Mouse (Mus musculus) liver, embryonic 13.5 days (tissue): ENCODE data around the gene Hibch. TPM values are rescaled to one million over a fixed set of nuclear protein-coding genes. Genes with fewer than 3 reads are reported as not detected.
A peak's percentile ranks its signal among the peaks of the same experiment; 100 is the strongest.

ENCODE experiments used
- ATAC-seq: fragments of 200-750 bp; cut with Nextera tagmentation; 2 replicates; pipeline ENCODE4 v1.8.0; 2017; ENCODE audit warnings: low read depth, mild to moderate bottlenecking, moderate number of reproducible peaks, moderate library complexity
- DNase-seq: peaks from one replicate; pipeline ENCODE4 v3.0.0; 2022
- H3K27ac ChIP-seq: fragments of 300-500 bp; sonication (generic); 2 replicates; pipeline ENCODE4 v1.5.1; 2015; ENCODE audit warnings: moderate library complexity, mild to moderate bottlenecking, inconsistent platforms
- H3K27me3 ChIP-seq: fragments of 300-500 bp; sonication (generic); 2 replicates; pipeline ENCODE4 v1.6.1; 2015; ENCODE audit warnings: mild to moderate bottlenecking, inconsistent platforms
- H3K36me3 ChIP-seq: fragments of 300-500 bp; sonication (generic); 2 replicates; pipeline ENCODE4 v1.6.1; 2015; ENCODE audit warnings: mild to moderate bottlenecking, inconsistent platforms
- H3K4me1 ChIP-seq: fragments of 300-500 bp; sonication (generic); replicated peaks from 2 replicates; pipeline ENCODE4 v1.6.1; 2015; ENCODE audit warnings: inconsistent platforms
- H3K4me2 ChIP-seq: fragments of 300-500 bp; sonication (generic); 2 replicates; pipeline ENCODE4 v1.6.1; 2015; ENCODE audit warnings: inconsistent platforms, mild to moderate bottlenecking, moderate library complexity
- H3K4me3 ChIP-seq: fragments of 300-500 bp; sonication (generic); replicated peaks from 2 replicates; pipeline ENCODE4 v1.5.1; 2015; ENCODE audit warnings: mild to moderate bottlenecking, inconsistent platforms
- H3K9ac ChIP-seq: fragments of 300-500 bp; sonication (generic); 2 replicates; pipeline ENCODE4 v1.6.1; 2015; ENCODE audit warnings: mild to moderate bottlenecking, inconsistent platforms
- H3K9me3 ChIP-seq: fragments of 300-500 bp; sonication (generic); replicated peaks from 2 replicates; pipeline ENCODE4 v1.6.1; 2016; ENCODE audit warnings: inconsistent platforms
- WGBS: fragments of 180-500 bp; shearing (Covaris S2); methylation state at CpG from one replicate; pipeline ENCODE4 v1.1.7; 2015; ENCODE audit not compliant: insufficient replicate concordance; 5-methylcytosine and 5-hydroxymethylcytosine counted together
- polyA plus RNA-seq: library from polyadenylated mRNA; unstranded; fragments of >200 nt; fragmentation: Nextera tagmentation; extraction: Ambion mirVana; gene quantifications from 2 replicates; pipeline ENCODE4 v1.2.1, GENCODE M21; 2015

Gene Hibch
- polyA plus RNA-seq = 18.6 and 21.9 TPM in 2 replicates

DNA sequence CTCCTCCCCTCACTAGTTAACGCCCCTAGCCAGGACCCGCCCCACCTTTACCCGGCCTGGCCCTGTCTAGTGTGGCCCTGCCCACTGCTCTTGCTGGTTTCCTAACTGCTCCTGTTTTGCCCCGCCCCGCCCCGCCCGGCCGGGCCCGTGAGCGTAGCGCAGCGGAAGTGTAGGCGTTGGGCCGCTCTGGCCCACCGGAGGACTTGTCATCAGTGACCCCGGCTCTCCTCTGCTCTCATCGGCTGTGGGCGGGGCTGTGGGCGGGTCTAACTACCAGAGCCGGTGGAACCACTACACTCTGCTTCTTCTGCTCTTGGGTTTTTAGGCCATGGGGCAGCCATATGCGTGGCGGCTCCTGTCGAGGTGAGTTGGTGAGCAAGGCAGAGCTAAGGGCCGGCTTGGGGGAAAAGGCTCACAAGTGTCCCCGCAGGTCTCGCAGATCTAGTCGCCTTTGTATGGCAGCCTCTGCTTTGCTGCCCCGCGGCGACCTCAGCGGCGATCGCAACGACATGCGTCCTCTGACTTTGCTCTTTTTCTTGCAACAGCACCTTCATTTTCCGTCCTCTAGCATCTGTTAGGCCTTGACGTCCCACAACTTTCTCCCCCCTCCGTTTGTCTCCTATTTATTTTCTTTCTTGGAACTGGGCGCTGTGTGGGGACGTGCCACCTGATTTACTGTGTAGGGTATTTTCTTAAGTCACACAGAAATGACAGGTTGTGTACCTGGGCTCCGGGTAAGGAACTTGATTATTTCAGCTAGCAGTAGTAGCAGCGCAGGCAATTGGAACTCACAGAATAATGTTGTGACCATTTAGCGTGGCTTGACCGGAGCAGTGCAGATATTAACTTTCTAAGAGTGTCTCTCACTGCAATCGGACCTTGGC is at the start of gene Hibch:
TSS of gene Hibch (plus strand) at position 148 of the 884 bp plus-strand sequence.
- Histone ChIP-seq H3K4me3 (peak within 1 kb of the TSS; percentile 72), H3K27me3 (no peaks in the 10 kb centered on the region), H3K4me1 (peaks cover 44% of the 10 kb centered on the region), H3K27ac (peak within 1 kb of the TSS; percentile 75), H3K9me3 (no peaks in the 10 kb centered on the region), H3K36me3 (no peaks in the 10 kb centered on the region), H3K9ac (peak within 1 kb of the TSS; percentile 81), H3K4me2 (peak within 1 kb of the TSS; percentile 78)
- DNase-seq (peak; percentile 98), ATAC-seq (peak; percentile 100)
- 1% methylated on average over 45 of the region's 45 CpGs for whole genome bisulfite sequencing

DNA sequence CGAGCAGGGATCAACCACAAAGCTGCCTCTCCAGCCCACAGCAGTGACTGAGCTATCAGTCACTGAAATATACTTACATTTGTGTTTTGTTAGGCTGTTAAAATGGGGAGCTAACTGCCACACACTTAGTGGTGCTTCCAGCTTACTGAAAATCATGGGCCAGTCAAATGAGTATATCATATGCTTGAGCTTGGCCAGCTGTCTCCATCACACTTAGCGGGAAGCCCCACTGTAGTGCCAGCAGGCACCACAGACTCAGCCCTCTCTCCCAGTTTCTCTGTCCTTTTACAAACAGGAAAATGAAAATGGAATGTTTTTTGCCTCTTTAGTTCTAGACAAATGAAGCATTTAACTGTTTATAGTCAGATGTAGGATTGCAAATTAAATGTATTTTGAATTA is 48.8 kb upstream of the Hibch start:
- no peak overlapping the region for H3K4me3 ChIP-seq
- no peak overlapping the region for H3K27ac ChIP-seq
- 74% methylated on average over 2 of the region's 2 CpGs for WGBS
- H3K4me2 ChIP-seq = no peak overlapping the region
- H3K27me3 ChIP-seq = no peaks in the 10 kb centered on the region
- no peak for ATAC-seq
- H3K9me3 ChIP-seq = no peaks in the 10 kb centered on the region
- H3K36me3 ChIP-seq = 0 out of 2 replicates have a peak, but pooled peaks cover 4% of the 10 kb centered on the region
- no peak for DNase-seq
- peaks cover 22% of the 10 kb centered on the region; the same call in 1 of the 2 replicates for H3K4me1 ChIP-seq
- no peak overlapping the region for H3K9ac ChIP-seq

DNA sequence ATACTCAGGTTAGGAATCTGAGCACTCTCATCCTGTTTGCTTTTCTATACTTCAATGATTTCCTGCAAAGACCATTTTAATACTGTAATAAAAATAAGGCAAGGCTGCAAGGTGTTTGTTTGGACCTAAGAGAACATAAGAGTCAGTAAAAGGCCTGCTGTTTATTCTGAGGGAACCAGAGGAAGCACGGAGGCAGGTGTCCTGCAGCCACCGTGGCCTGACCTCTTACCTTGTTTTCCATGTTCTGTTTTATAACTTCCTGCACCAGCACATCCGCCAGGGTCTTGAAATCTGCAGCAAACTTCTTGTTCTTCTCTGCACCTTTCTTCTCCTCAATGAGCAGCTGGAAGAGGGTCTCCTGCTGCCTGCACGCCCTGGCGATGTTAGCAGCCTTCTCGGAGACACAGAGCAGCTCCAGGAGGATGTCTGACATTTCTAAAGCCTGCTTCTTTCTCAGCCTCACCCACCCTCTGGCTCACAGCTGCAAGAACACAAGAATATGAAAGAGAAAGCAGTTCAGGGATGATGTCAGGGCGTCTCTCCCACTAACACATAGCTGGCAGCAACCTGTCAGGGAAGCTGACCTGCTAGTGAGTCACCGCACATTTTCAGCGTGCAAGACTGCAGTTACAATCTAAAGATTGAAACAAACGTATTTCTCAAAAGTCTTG is 45.5 kb upstream of the Hibch start:
- Histone ChIP-seq H3K4me3 (no peak overlapping the region), H3K4me2 (0 out of 2 replicates have a peak overlapping the region, but pooled peaks have one; percentile 2), H3K36me3 (no peaks in the 10 kb centered on the region), H3K27ac (no peak overlapping the region), H3K9ac (no peak overlapping the region), H3K27me3 (no peaks in the 10 kb centered on the region), H3K9me3 (no peaks in the 10 kb centered on the region), H3K4me1 (peaks cover 22% of the 10 kb centered on the region; the same call in 1 of the 2 replicates)
- no peak for DNase-seq
- ATAC-seq = no peak
- 57% methylated on average over 10 of the region's 10 CpGs for WGBS

DNA sequence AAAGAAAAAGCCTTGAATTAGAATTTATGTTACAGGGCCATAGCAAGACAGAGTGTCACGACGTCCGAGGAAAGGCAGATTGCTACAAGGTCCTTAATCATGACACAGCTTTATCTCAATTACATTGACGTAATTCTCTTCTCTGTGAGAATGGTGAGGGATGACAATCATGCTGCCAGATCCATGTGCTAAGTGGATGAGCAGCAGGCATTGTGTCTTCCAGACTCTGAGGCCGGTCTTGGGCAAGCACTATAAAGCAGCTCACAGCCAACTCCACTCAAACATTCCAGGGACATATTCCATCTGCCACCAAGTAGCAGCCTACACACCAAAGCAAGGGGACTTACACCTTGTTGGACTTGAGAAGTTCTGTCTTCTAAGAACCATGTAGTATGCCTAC is 45.0 kb upstream of the Hibch start:
- ATAC-seq = no peak
- H3K27ac ChIP-seq = no peak overlapping the region
- H3K4me2 ChIP-seq = no peak overlapping the region

DNA sequence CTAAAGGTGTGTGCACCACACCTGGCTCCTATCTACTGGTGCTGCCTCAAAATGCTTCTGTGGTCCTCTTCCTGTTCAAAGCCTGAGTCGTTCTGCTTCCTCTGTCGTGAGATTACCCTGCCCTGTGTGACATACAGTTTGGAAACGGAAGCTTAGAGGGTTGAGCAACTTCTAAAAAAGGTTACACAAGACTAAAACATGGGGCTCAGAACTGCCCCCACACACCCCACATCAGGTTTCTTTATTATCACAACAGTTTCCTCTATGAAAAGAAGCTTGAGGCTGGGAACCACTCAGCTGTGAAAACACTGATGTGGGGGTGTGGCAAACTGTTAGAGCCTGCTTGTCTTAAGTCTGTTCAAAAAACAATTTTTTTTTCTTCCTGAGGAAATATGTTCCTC is 44.4 kb upstream of the Hibch start:
- no peak overlapping the region for H3K9ac ChIP-seq
- DNase-seq (no peak), ATAC-seq (peak; percentile 65)
- peaks cover 22% of the 10 kb centered on the region; the same call in 1 of the 2 replicates for H3K4me1 ChIP-seq
- H3K27ac ChIP-seq = peak overlapping the region; percentile 61; the same call in 1 of the 2 replicates
- no peaks in the 10 kb centered on the region for H3K9me3 ChIP-seq
- 2% methylated on average over 3 of the region's 3 CpGs for WGBS
- no peak overlapping the region for H3K4me3 ChIP-seq
- H3K36me3 ChIP-seq = no peaks in the 10 kb centered on the region
- H3K27me3 ChIP-seq = no peaks in the 10 kb centered on the region
- no peak overlapping the region for H3K4me2 ChIP-seq

More for the DNA sequence above, 45.0 kb upstream of the Hibch start:
- H3K4me1 ChIP-seq = peaks cover 22% of the 10 kb centered on the region; the same call in 1 of the 2 replicates
- H3K9me3 ChIP-seq = no peaks in the 10 kb centered on the region
- no peaks in the 10 kb centered on the region for H3K36me3 ChIP-seq
- no peak overlapping the region for H3K9ac ChIP-seq
- WGBS = 51% methylated on average over 5 of the region's 5 CpGs
- H3K4me3 ChIP-seq = no peak overlapping the region
- DNase-seq = no peak
- no peaks in the 10 kb centered on the region for H3K27me3 ChIP-seq

DNA sequence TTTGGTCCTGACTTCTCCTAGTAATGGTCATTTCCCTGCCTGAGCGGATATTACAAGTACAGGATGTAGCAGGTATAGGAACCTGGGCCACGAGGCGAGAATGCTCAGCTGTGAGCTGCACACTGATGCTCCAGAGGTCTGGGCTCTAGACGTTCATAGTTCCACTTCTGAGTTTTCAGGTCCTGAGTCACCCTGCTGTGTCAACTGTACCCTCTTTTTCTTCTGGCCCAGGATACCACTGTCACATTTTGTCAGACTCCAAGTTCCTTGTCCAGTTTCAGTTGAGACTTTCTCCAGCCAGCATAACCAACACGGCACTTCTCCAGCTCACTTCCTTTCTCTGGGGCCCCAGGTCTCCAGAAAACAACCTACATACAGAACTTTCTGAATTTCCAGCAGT is 43.1 kb upstream of the Hibch start:
- no peak overlapping the region for H3K9ac ChIP-seq
- H3K27ac ChIP-seq = peak overlapping the region; percentile 34; the same call in 1 of the 2 replicates
- ATAC-seq (no peak), DNase-seq (no peak)
- no peaks in the 10 kb centered on the region for H3K27me3 ChIP-seq
- no peak overlapping the region for H3K4me2 ChIP-seq
- H3K4me3 ChIP-seq = no peak overlapping the region
- peaks cover 22% of the 10 kb centered on the region; the same call in 1 of the 2 replicates for H3K4me1 ChIP-seq
- no peaks in the 10 kb centered on the region for H3K9me3 ChIP-seq
- WGBS = 46% methylated on average over 5 of the region's 5 CpGs
- no peaks in the 10 kb centered on the region for H3K36me3 ChIP-seq

DNA sequence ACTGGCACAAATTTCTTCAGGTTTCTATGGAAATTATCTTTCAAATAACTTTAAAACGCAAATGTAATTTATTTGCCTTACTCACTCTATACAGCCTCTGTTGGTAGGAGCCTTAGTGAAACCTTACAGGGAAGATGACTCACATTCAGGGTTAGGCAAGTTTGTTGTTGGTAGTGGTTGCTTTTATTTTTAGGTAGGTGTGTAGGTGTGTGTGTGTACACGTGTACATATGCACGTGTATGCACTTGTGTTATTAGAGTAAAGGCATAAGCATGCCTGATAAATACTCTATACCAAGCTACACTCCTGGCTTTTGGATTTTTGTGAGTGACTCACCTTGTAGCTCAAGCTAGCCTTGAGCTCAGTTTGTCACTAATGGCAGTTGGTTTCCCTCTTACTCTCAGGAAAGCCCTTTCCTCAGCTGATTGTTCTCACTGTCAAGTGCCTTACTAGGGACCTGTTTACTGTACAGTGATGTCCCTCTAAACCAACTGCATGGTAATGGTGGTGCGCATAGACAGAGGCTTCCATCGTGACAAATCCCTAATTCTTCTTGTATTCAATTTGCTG is 42.2 kb upstream of the Hibch start:
- no peak for DNase-seq
- no peak overlapping the region for H3K4me3 ChIP-seq
- no peaks in the 10 kb centered on the region for H3K27me3 ChIP-seq
- no peak overlapping the region; the same call in 1 of the 2 replicates for H3K27ac ChIP-seq
- H3K9ac ChIP-seq = no peak overlapping the region
- H3K4me1 ChIP-seq = peaks cover 22% of the 10 kb centered on the region; the same call in 1 of the 2 replicates
- H3K4me2 ChIP-seq = no peak overlapping the region
- WGBS = 69% methylated on average over 5 of the region's 5 CpGs
- ATAC-seq = no peak
- no peaks in the 10 kb centered on the region for H3K36me3 ChIP-seq
- H3K9me3 ChIP-seq = no peaks in the 10 kb centered on the region

DNA sequence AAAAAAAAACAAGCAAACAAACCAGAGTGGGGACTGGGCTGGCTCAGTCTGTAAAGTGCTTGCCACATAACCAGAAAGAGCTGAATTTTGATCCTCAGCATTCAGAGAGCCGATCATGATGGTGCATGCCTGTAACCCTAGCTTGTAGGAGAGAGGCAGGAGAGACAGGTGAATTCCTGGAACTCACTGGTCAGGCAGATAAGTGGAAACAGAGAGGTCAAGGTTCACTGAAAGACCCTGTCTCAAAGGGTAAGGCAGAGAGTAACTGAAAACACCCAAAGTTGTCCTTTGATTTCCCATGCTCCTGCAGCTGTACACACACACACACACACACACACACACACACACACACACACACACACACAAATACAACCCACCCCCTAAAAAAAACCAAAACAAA is 39.7 kb upstream of the Hibch start:
- no peak overlapping the region for H3K4me2 ChIP-seq
- DNase-seq (no peak), ATAC-seq (no peak)
- H3K27me3 ChIP-seq = no peaks in the 10 kb centered on the region
- H3K9ac ChIP-seq = no peak overlapping the region
- no peaks in the 10 kb centered on the region for H3K36me3 ChIP-seq
- H3K27ac ChIP-seq = no peak overlapping the region
- no peaks in the 10 kb centered on the region for H3K9me3 ChIP-seq
- peaks cover 10% of the 10 kb centered on the region; the same call in 1 of the 2 replicates for H3K4me1 ChIP-seq
- WGBS = 42% methylated on average over 1 of the region's 1 CpGs
- no peak overlapping the region for H3K4me3 ChIP-seq

DNA sequence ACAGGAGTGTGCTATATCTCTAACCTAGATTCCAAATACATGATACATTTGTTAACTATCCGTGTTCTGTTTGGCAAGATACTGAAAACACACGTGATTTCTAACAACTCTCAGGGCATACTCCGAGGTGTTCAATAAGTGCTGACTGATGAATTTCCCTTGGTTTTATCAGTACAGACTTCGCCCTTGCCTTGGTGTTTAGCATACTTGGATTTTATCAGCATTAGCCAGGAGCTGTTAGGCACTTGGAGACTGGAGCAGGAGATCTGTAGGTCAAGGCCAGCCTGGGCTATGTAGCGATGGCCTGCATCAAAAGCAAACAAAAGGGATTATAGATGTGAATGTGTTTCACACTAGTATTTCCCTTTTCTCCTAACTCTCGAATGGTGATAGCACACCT is 36.3 kb upstream of the Hibch start:
- Histone ChIP-seq H3K36me3 (no peaks in the 10 kb centered on the region), H3K4me2 (no peak overlapping the region), H3K4me1 (0 out of 2 replicates have a peak, but pooled peaks cover 3% of the 10 kb centered on the region), H3K4me3 (no peak overlapping the region), H3K9me3 (no peaks in the 10 kb centered on the region), H3K9ac (no peak overlapping the region), H3K27ac (no peak overlapping the region), H3K27me3 (no peaks in the 10 kb centered on the region)
- 43% methylated on average over 6 of the region's 6 CpGs for WGBS
- ATAC-seq = no peak
- DNase-seq = no peak

DNA sequence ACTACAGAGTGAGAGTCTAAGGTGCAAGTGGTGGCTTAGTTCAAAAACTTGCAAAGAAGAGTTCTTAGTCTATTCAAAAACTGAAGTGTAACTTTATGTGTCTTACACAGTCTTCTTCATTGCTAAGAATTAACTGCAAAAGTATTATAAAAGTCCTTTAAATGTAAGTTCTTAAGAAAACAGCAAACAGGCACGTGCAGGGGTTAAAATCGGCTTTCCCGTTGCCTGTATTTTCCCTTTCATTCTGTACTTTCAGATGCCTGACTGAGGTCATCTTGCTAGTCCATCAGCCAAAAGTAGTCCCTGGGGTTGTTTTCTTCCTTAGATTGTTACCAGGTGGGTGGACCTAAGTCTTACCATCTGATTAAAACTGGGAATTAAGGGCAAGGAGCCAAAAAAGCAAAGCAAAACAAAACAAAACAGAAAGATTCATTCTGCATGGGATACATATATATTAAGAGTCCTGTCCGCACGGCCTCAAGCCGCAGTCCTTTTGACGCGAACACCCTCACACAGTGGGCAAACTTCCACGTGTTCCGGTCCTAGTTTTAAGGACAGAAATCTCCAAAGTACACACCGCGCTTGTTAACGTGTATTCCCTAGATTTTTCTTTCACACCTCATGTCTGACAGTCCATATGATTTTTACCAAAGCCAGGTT is 28.4 kb upstream of the Hibch start:
- H3K27me3 ChIP-seq = no peaks in the 10 kb centered on the region
- H3K9ac ChIP-seq = no peak overlapping the region

More for the DNA sequence above, 28.4 kb upstream of the Hibch start:
- no peaks in the 10 kb centered on the region for H3K9me3 ChIP-seq
- peak overlapping the region; percentile 66 for H3K4me3 ChIP-seq
- DNase-seq (no peak), ATAC-seq (no peak)
- H3K27ac ChIP-seq = no peak overlapping the region
- WGBS = 57% methylated on average over 13 of the region's 13 CpGs
- H3K4me2 ChIP-seq = peak overlapping the region; percentile 86
- peaks cover 19% of the 10 kb centered on the region for H3K4me1 ChIP-seq
- no peaks in the 10 kb centered on the region for H3K36me3 ChIP-seq
